Mouse (Mus musculus) forelimb bud, embryonic 11.5 days (tissue): ENCODE measurements around the gene Sstr3.

Experiments used
- DNase-seq: peaks from one replicate; pipeline ENCODE4 v3.0.0-alpha.2; 2012; ENCODE audit warnings: low read depth, low spot score

Gene Sstr3

DNA sequence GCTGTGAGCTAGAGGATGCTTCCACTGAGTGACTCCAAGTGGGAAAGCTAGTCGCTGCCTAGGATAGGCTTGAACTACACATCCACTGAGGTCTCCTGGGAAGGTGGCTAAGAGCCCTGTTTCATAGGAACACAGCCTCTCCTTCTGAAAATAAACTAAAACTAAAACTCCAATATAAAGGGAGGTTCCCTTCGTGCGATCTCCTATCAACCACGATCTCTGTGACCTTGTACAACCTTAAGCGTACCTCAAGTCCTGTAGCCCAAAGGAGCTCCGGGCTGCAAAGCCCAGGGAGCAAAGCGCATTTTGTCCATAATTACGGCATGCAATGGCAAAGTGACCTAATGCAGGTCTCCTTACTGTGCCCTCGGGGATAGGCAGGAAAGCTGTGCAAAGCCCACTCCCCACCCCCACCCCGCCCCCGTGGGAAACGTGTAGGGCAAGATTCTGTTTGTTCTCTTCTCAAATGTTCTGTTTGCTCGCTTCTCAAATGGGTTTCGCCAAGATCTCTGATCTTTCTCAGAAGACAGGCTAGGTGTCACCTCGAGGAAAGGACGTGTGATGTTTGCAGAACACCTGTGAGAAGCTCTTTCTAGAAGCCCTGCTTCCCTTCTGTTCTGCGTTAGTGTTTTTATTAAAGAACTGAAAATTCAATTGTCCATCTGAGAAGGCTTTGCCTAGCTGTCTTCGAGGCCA is 41.9 kb downstream of the Sstr3 start:
- DNase-seq = no peak

GRCm38 (mm10) chr15:78494968-78495406 is 49.5 kb downstream of the Sstr3 start, which contains the start of gene Il2rb:
Gene Il2rb (minus strand): TSS chr15:78495271.
- no peak for DNase-seq

DNA sequence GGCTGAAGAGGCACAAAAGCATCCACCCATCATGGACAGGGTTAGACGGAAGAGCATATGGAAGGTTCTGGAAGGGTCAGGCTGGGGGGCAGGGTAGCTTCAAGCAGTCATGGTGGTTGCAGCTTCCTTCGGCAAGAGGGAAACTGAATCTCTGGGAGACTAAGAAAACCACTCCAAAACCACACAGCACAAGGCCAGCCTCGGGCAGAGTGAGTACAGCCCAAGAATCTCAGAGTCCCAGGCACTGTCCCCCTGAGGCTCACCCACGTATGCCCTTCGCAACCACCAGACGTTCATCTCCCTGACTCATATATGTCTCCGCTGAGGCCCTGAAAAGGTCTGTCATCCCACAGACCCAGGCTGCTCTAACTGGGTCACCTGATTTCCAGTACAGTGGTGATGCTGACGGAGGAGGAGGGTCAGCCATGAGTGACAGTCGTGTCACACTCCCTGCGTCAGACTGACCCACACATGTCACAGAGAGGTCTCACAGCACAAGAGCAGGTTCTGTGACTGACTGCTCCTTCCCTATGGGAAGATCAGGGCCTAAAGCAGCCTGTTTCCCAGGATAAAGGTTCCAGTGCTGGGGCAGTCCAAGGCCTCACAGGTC is 51.0 kb downstream of the Sstr3 start:
- DNase-seq = no peak

GRCm38 (mm10) chr15:78491301-78491700 is 53.2 kb downstream of the Sstr3 start:
- no peak for DNase-seq

DNA sequence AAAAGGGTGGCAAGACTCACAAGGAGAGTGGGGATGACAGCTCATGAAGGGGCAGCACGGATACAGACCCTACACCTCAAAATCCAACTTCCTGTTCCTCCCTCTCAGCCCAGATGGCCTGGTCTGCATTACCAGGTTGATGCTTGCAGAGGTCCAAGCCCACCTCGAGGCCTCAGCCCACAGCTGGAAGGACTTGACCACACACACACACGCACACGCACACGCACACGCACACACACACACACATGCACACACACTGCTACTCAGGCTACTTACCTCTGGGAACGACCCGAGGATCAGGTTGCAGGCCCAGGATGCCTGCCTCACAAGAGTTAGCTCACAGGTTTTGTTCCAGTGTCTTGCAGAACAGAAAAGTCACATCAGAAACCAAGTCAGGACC is 54.6 kb downstream of the Sstr3 start:
- peak; percentile 49 for DNase-seq

DNA sequence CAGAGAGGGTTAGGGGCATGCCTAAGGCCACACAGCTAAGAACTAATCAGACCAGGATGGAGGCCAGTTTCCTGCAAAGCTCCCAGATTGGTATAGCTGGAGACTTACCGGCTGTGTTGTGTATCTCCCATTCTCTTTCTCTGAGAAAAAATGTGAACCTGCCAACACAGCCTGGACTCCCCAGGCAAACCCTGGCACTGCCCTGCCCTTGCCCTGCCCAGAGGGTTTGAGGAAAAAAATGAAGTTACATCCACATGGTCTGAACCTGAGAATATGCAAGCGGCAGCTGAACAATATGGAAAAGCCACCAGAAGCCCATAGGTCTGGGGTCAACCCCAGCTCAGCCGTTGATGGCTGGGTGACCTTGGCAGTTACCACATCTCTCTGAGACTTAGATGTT is 55.2 kb downstream of the Sstr3 start:
- DNase-seq = no peak

GRCm38 (mm10) chr15:78487066-78487465 is 57.4 kb downstream of the Sstr3 start:
- no peak for DNase-seq
